Mouse (Mus musculus): Measurements from ENCODE around the gene Map1lc3a.

- TF ChIP-seq CTCF (IDR thresholded peaks at IDR 0.05; ENCODE audit: insufficient read depth, low read length), result no peak
- TF ChIP-seq POLR2A (IDR thresholded peaks at IDR 0.05; ENCODE audit: borderline replicate concordance, extremely low read depth, low read depth, low read length), result no peak
Observed at GRCm38 (mm10) chr2:155246231-155246630, 29.9 kb upstream of the Map1lc3a start.

Data from lung, adult 2 months (tissue).